Mouse (Mus musculus): ENCODE results near the gene Ccz1. TPM values are rescaled to one million over a fixed set of nuclear protein-coding genes. Genes with fewer than 3 reads are reported as not detected.
A peak's percentile ranks its signal among the peaks of the same experiment; 100 is the strongest.
"Not testable (repeated sequence)": the region's sequence is repeated elsewhere in the genome, so short reads cannot be mapped to it uniquely, and the experiment has no call there.

Gene Ccz1
- 10 to 100 TPM; 43.1 to 43.8 TPM for total RNA-seq (2021)

DNA sequence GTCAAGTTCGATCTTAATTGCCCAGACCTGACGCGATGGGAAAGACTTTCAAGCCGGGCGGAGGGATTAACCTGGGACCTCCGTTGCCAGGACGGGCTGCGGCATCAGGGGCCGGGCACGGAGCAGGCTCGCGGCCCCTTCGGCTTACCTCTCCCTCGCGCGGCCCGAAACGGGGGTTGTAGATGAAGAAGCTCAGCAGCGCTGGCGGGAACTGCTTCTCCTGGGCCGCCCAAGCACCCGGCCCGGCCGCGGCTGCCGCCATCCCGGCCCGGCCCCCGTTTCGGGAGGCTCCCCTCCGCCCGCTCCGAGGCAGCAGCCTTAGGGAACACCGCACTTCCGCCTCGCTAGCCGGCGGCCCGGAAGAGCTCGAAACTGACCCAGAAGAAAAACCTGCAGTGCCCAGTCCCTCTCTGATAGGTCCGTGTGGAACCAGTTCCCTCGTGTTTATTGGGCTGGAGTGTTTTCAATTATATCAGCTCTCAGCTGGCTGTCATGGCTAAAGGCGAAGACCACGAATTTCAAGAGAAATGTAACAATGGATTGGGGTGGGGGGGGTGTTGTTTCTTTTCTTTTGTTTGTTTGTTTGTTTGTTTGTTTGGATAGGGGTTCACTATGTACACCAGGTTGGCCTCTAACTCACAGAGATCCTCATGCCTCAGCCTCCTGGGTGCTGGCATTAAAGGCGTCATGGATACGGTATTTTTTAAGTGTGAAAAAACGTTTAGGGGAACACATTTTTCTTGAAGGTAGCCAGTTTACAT is at the start of gene Ccz1:
Gene Ccz1 (minus strand): TSS at position 327 of the 761 bp plus-strand sequence.
- DNase-seq, result peak; percentile 79

DNA sequence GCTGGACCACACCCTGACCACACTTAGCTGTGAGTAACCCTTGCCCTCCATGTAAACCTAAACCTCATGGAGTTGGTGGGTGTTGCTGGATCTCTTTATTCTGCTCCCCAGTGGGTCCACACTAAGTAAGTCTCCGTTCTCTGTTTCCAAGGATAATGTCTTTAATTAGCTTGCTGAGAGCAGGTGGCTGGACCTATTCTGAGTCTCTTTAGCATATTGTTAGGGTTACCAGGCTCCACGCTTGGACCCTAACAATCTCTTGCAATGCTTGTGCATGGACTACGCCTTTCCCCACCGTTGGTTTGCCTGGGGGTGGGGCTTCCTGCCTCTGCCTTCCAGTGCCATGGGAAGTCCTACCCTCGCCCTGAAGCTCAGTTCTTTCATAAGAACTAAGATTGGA is 49.4 kb upstream of the Ccz1 start:
- DNase-seq, result no peak

DNA sequence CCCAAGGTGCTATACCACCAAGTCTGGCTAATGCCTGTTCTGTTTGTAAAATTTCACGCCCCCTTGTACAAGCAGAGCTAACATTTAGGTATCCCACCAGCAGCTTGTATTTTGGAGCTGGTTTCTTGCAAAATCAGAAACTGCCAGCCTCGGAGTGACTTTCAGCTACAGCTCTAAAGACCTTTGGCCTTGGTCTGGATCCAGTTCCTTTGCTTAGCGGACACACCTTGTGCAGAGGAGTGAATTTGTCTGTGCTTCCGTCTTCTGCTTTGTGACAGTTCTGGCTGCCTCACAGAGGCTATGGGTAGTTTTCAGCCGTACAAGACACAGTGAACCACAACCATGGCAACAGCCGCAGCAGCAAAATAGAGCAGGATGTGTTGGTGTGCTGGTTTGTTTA is 39.7 kb upstream of the Ccz1 start:
- no peak for DNase-seq

DNA sequence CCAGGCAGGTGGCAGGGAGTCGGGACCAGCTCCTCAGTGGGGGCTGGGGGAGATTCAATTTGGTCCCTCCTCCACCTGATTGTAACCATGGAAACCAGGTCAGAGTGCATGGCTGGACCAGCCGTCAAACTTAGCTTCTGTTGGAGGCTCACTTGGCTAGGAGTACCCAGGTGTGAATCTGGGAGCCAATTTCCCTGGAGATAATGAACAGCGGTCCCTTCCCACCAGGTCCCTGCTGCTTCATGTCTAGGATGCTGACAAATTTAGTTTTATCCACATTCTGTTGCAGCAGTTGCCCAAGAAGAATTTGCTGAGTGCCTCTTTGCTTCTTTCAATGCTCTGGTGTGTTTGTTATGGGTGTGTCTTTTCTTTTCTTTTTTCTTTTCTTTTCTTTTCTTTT is 38.8 kb upstream of the Ccz1 start:
- no peak for DNase-seq

DNA sequence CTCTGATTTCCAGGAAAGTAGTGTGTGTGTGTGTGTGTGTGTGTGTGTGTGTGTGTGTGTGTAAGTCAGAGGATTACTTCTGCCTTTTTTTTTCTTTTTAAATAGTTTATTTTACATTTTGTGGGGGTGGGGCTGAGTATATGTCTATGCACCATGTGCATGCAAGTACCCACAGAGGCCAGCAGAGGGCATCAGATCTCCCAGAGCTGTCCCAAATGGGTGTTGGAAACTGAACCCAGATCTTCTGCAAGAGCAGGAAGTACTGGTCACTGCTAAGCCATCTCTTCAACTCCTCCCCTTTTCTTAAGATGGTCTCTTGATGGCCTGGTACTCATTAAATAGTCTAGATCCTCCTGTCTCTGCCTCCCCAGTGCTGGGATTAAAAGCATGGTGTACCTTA is 36.6 kb upstream of the Ccz1 start:
- DNase-seq, result no peak

DNA sequence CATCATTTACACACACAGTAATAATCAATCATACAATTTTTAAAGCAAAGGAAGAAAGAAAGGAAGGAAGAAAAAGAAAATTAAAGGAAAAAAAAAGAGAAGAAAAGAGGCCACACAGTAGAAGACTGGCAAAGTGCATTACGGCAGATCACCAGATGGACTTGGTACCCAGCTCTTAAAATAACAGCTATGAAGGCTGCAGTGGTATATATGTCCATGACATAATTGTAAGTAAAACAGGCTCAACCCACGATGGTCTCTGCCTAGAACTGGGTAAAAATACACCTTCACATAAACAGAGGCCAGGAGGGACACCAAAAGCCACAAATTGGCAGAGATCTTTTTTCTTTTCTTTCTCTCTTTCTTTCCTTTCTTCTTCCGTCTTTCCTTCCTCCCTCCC is 35.2 kb upstream of the Ccz1 start:
- no peak for DNase-seq

DNA sequence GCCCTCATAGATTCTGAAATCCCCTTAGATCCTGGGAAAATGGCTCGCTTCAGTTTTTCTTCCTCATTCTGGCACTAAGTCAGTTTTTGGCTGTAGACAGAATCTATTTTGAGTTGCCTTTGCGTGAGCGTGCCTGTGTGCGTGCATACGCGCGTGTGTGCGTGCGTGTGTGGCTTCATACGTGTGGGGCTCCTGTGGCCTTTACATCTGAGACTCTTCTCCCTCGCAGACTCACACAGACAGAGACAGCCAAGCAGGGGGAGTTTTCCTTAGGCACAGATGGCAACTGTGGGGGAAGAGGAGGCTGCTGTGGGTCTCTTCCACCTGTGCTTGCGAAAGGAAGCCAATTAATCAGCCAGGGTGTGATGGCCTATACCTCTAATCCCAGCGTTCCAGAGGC is 32.6 kb upstream of the Ccz1 start:
- no peak for DNase-seq

DNA sequence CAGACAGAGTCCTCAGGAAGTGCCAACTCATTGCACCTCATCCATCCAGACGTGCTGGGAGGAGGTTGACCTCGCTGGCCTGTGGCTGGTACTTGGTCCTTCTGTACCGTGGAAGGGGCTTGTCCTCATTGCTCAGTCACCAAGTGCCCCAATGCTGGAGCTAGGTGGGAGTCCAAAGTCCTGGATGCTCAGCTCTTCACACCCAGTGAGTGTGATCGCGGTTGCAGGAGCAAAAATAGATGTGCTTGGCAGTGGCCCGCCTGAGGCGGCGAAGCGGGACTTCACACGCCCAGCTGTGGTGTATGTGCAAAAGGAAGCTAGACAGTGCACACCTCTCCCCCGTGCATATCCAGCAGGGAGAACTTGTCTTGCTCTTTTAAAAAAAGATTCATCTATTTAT is 28.5 kb upstream of the Ccz1 start:
- DNase-seq, result no peak

DNA sequence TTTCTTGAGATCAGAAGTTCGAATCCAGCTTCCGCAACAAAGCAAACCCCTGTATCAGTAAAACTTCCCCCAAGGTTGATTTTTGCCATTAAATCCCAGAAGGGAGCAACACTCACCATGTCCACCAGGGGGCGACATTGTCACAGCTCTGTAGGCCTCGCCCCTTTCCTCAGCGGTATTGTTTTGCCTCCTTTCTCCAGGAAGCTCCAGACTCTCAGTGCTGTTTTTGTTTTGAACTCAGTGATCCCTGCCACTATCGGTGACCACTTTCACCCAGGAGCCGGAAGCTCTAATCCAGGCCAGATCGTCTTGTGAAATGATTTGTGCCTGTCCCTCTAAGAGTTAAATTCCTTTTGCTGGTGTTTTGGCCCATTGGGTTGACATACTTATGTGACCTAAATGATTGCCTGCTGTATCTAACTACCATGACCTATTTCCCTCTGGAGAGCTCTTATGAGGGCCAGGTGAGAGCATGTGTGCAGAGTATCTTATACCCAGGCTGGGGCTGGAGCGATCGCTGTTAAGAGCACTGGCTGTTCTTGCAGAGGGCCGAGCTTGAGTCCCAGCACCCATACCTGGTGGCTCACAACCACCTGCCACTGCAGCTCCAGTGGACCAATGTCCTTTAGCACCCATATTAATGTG is 26.2 kb upstream of the Ccz1 start:
- DNase-seq, result peak; percentile 80

DNA sequence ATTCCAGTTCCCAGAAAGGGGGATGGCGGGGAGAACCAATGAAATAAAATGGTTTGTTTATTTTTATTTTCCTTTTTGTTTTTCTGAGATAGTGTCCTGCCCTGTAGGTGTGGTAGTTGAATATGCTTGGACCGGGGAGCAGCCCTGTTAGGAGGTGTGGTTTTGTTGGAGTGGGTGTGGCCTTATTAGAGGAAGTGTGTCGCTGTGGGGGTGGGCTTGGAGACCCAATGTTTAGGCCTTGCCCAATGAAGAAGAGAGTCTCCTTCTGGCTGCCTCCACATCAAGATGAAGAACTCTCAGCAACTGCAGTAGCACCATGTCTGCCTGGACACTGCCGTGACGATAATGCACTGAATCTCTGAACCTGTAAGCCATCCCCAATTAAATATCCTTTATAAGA is 25.2 kb upstream of the Ccz1 start:
- DNase-seq, result no peak

DNA sequence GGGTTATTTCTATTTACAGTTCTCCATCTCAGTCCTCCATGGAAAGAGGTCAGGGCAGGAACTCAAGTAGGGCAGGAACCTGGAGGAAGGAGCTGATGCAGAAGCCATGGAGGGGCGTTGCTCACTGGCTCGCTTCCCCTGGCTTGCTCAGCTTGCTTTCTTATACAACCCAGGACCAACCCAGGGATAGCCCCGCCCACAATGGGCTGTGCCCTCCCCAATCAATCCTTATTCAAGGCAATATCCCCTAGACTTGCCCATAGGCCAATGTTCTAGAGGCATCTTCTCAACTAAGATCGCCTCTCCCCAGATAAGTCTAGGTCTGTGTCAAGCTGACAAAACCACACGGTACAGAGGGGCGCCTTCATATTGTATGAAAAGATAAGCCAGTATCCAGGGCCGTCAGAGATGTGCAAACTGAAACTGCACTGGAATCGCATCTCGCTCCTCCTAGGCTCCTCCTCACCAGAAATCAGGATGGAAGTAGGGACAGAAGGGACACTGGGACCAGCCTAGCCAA is 24.5 kb upstream of the Ccz1 start:
- DNase-seq, result no peak

DNA sequence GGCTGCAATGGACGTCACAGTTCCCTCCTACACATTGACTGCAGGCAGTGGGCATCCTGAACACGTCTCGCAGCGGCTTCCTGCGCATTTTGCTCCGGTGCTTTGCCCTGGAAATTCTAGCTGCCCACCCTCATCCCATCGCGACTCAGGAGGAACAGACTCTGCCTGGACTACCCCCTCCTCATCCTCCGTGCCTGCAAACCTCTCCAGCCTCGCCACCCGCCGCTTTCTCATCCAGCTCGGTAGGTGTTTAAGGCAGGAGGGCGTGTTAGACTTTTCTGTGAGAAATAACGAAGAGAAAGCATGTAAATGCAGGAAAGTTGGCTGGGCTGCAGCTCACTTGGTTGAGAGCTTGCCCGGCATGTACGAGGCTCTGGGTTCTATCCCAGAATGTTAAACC is 22.3 kb upstream of the Ccz1 start:
- DNase-seq, result no peak

DNA sequence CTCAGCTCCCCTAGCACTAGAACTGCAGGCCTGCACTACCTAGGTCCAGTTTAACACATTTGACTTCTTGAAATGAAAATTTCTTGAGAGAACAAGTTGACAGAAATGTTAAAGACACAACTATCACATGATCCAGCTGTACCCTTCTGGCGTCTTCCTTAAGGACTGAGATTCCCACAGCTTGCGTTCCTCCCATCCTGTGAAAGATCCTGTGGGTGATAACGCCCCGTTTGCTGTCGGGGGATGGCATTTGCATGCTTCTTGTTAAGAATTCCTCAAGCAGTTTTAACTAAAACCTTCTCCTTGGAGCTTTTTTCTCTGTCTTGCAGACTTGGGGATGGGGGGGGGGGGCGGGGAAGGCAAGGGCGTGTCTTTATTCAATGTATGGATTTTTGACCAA is 19.9 kb upstream of the Ccz1 start:
- DNase-seq, result no peak

DNA sequence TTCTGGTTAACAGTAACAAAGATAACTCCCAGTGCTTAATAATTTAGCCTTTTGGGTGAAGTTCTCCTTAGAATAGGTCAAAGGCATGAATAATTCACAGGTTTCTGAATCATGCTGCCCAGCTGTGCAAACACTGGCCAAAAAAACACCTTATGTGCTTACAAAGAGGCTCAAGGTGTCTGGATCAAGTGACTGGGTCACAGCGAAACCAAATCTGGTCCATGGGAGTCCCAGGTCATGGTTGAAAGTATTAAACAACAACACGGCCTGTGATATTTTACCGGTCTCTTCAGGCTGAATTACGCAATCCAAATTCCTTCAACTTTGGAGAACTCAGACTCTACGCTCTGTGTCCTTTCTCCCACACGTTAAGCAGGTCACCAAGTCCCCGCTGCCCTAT is 17.8 kb upstream of the Ccz1 start:
- no peak for DNase-seq

DNA sequence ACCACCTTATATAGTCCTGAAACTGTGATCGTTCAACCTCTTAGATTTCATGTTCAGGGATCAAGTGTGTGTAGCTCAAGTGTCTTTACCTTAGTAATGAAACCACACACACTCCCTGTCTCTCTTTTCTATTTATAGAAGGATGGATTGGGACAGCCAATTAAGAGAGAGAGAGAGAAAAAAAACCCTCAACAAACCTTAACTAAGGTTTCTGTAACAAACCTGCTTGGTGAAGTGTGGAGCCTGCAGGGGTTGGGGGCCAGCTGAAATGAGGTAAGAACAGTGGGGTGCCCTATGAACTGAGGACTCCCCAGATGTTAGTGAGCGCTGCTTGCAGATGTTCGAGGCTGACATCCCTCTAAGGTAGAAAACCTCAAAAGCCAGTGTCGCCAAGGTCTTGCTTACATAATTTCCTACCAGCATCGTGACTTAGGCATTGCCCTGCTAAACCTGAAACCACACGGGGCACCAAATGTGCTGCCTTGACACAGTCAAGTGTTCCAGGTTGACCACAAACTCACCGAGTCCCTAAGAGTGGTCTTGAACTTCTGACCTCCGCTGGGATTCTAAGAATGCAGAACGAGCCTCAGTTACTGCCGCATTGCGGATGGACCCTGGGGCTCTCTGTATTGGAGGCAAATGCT is 12.1 kb upstream of the Ccz1 start, which contains the start of gene Ocm:
Gene Ocm (minus strand): TSS at position 51 of the 644 bp plus-strand sequence.
- no peak for DNase-seq

DNA sequence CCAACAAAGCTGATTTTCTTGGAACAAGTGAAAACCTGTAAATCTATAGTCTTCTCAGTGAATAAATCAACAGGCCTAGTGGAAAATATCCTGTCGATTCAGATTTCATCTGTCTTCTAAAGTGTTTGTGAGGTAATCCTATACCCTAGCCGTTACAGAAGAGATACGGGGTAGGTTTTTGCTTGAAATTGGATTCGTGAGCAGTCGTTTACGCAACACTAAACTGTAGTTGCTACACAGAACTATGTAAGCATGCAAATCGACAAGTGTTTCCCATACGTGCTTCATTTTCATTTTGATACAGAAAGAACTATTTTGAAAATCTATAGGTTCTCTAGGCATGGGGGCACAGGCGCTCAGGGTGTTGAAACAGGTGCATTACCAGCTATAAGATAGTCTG is 1.2 kb upstream of the Ccz1 start:
- no peak for DNase-seq

DNA sequence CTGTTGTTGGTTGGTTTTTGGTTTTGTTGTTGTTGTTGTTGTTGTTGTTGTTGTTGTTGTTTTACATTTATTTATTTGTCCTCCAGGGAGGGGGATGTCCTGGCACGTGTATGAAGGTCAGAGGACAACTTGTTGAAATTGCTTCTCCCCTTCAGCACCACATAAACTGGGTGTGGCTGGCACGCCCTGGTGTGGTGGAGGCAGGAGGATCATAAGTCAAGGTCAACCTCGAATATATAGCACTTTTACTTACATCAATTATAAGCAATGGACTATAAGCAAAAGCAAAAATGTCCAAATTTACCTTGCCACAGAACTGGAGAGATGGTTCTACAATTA is 604 bp upstream of the Ccz1 start:
- no peak for DNase-seq

DNA sequence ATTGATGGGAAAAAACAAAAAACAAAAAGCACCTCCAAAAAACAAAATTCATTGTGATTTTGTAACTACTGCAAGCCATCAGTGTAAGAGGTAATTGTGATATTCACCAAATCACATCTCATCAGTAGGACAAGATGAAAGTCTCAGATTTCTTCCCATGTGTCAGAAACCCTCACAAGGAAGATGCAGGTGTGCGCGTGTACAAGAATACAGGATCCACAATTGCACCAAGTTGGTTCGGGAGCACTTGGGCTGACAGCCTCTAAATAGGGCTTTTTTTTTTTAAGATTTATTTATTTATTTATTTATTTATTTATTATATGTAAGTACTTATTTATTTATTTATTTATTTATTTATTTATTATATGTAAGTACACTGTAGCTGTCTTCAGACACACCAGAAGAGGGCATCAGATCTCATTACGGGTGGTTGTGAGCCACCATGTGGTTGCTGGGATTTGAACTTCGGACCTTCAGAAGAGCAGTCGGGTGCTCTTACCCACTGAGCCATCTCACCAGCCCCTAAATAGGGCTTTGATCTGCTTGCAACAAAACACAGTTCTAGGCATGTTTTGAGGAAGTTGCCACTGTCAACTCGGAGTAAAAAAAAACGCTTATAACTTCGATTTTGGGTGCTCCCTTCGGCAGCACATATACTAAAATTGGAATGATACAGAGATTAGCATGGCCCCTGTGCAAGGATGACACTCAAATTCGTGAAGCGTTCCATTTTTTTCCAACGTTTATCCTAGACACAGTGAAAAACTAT is 1.1 kb downstream of the Ccz1 start:
- DNase-seq, result not testable (repeated sequence)

DNA sequence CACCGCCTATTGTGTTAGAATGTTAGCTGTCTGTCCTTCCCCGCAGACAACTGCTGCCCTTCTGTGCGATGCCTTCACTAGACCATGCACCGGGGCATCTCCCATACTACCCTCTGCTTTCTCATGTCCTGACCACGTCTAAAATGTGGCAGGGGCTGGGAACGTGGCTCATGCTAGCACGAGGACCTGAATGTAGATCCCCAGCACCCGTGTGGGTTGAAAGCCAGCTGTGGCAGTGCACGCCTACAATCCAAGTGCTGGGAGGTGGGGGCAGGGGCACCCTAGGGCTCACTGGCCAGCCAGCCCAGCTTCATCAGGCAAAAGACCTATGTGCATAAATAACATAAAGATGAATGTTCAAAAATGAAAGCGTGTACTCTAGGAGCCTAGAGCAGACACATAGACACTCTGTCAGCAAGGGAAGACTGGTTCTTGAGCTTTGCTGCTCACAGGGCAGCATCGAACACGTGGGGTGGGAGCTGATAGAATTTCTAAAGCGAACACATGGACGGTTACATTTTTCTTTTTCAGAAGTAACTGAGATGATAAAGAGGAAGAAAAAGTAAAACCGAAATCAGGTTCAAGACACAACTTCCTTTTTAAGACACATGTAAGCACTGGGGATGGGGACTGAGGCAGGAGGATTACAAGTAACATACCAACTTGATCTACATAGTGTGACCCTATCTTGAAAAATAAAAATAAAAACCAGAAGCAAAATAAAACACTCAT is 12.1 kb downstream of the Ccz1 start:
- no peak for DNase-seq

DNA sequence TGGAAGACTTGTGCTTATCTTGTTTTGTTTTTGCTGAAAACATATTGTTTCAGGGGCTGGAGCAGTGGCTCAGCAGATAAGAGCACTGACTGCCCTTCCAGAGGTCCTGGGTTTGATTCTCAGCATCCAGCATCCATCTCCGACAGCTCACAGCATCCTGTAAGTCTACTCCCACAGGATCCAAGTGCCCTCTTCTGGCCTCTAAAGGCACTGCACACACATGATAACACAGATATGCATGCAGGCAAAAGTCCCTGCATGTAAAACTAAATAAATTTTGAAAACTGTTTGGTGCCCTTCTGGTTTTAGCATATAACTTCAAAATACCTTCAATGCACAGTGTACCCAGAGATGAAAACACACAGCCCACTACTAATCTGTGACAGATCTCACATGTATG is 15.3 kb downstream of the Ccz1 start:
- DNase-seq, result no peak

DNA sequence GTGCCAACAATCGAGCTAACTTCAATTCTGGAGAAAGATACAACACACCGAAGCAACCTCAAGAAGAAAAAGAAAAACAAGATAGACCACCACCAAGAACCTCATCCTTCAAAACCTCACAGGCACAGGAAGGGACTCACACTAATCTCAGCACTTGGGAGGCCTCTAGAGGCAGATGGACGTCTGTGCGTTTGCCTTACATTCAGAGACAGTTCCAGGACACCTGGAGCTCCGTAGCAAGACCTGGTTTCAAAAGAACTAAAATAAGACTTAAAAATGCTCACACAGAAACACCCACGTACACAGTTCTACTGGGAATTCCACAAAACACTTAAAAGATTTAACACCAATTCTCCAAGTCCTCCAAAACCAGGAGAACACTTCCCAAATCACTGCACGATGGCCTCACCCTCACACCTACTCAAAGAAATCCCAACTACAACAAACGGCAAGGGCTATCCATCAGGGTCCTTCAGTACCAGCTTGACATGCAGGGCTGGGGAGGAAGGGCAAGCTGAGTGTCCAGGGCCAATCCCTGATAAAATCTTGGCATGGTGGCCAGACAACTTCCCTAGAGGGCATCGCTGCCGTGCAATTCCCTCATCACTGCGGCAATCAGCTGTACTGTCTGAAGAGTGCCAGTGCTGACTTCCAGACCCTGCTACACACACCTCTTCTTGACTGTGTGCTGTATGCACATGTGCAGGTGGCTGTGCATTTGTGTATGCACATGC is 19.9 kb downstream of the Ccz1 start:
- no peak for DNase-seq

DNA sequence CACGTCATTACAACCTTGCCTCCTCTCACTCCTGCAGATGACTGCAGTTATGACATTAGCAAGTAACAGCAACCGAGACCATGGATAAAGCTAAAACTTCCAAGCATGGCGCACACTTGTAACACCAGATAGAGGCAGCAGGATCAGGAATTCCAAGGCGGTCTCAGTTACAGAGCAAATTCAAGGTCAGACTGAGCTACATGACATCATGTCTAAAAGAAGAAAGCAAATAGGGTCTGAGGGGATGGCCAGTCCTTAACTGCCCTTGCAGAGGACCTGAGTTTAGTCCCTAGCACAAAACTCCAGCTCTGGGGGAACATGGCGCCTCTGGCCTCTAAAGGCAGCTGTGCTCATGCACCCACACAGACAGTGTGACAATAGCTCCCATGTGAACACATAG is 20.8 kb downstream of the Ccz1 start:
- no peak for DNase-seq

All from heart, postnatal 4 days (tissue).